Mouse (Mus musculus) layer of hippocampus, postnatal 36 days (tissue): ENCODE data around the gene Foxm1. TPM values are rescaled to one million over a fixed set of nuclear protein-coding genes. Genes with fewer than 3 reads are reported as not detected.
A peak's percentile ranks its signal among the peaks of the same experiment; 100 is the strongest.

Experiments
- DNase-seq, 2 experiments: peaks; one replicate each; pipeline ENCODE4 v3.0.0; 2022
- total RNA-seq, 2 experiments: library from RNA; stranded (reverse); gene quantifications; 2 replicates each; pipeline ENCODE4 v1.2.3; 2021

Gene Foxm1
- total RNA-seq = 1 to 10 TPM; 1.6 to 2.2 TPM

DNA sequence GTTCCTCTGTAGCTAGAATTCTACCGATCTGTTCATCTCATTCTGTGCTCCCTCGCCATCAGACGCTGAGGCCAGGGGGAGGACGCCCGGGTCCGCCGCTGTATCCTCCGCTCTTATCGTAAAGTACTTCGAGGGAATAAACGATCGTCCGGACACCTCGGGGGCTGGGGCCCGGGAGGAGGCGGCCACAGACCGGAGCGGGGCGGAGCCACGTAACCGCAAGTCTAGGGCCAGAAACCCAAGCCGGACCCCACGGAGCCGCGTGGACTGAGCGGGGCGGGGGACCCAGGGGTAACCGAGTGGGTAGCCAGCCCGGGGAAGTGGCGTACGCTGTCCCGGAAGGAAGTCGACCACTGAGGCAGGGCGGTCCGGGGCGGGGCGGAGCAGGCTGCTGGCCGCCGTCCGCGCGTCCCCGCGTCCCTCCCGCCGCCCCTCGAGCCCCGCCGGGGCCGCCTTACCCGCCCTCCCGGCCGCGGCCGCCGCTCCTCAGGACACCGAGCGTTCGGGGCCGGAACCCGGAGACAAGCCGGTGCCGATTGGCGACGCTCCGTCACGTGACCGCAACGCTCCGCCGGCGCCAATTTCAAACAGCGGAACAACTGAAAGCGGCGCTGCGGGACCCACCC, at the start of gene Foxm1, which contains the start of gene Rhno1:
Gene Foxm1 (plus strand): TSS at position 587 of the 626 bp plus-strand sequence.
Gene Rhno1 (minus strand): TSS at position 531 of the 626 bp plus-strand sequence.
- DNase-seq = peak; percentile 76 to 80

DNA sequence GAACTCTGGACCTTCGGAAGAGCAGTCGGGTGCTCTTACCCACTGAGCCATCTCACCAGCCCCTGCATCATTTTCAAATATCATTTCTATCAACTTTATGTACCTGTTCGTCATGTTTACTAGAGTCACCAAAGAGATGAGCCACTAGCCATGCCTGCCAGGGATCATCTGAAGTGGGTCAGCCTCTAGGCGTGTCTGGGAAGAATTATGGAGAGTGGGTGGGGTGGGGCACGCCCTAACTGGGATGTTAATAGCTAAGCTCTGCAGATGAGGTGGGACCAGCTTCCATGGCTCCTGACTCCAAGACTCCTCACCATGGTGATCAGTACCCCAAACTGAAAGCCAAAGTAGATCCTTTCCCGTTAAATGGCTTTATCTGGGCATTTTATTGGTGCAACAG, 48.0 kb upstream of the Foxm1 start:
- DNase-seq = no peak

DNA sequence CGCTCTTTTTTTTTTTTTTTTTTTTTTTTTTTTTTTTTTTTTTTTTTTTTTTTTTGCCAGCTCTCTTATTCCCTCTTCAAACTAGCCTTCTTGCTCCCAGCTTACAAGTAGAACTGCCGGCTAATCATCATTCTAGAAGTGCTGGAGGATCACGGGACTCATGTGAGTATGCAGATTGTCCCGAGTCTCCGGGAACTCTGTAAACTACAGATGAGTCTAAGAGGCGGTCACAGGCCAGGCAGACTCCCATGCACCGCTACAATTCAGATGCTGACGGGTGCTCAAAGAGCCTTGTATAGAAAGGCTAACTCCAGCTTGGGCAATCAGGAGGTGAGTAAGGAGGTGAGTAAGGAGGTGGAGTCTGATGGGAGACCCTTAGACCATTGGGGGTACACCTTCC, 47.2 kb upstream of the Foxm1 start:
- no peak for DNase-seq

DNA sequence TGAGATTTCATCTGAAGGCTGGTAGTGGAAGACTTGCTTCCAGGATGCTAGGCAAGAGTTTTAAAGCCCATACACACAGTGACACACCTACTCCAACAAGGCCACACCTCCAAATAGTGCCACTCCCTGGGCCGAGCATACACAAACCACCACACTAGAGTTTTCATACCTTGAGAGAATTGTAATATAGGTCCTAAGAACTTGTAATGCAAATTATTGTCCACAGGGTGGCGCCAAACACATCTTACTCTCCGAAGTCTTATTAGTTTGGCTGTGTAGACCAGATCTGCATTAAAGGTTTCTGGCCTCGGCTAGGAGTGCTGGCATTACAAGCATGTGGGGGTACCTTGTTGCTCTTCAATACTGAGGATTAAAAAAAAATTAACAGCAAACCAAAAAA, 44.5 kb upstream of the Foxm1 start:
- peak in 1 of 2 experiments; percentile 26 for DNase-seq

DNA sequence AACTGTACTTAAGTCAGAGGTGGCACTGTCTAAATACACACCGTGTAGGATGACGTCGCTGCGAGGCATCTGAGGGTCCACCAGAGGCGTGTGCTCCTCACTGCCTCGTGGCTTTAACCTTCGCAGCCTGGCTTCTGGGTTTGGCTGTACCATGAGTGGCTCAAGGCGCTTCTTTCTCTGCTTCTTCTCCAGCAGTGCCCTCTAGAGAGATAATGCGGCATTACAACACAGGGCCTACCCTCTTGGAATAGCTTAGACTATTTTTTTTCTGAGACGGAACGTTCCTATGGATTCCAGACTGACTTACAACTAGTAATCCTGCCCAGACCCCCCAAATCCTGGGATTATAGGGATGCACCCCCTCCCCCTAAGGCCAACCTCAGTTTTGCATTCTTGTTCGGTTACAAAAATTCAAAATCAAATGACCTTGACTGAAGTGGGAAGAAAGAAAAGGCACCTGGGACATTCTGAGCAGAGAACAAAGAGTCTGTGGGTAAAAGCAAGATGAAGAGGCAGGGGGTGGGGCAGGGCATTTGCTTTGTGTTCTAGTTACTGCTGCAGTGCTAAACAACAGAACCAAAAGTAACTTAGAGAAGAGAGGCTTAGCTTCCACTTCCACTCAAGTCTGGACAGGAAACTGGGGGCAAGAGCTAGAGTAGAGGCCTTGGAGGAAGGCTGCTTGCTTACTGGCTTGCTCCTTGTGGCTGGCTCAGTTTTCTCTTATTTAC, 28.2 kb upstream of the Foxm1 start:
- peak; percentile 56 to 59 for DNase-seq

DNA sequence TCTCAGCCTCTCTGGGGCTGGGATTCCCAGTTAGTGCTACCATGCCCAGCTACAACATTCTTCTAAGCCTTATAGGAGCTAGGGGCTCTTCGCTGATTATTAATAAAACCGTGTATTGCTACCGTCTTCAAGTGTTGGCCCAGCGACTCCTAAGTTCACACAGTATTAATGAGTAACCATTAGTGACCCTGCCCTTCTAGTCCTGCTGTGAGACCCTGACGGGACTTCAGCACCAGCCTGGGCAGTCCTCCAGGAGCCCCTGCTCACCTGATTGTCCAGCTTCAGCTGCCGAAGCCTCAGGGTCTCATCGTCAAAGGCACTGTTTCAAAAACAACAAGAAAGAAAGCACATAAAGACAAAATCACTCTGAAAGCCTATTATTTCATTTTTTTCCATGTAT, 25.3 kb upstream of the Foxm1 start:
- DNase-seq = no peak

DNA sequence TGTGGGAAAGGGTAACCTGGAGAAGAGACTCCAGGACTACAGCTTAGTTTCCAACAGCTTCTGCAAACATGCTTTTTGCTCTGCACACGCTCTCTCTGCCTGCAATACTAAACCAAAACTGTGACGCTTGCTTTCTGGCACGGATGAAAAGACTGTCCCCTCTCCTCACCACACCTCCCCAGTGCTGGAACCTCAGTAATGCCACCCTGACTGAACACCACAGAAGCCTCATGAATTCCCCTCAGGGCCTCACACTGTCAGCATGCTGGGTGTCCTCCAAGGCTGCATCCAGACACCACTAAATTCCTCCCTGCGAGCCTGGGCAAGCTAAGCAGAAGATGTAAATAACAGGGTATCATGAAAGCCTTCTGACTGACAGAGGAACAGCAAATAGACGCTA, 23.9 kb upstream of the Foxm1 start:
- no peak for DNase-seq

DNA sequence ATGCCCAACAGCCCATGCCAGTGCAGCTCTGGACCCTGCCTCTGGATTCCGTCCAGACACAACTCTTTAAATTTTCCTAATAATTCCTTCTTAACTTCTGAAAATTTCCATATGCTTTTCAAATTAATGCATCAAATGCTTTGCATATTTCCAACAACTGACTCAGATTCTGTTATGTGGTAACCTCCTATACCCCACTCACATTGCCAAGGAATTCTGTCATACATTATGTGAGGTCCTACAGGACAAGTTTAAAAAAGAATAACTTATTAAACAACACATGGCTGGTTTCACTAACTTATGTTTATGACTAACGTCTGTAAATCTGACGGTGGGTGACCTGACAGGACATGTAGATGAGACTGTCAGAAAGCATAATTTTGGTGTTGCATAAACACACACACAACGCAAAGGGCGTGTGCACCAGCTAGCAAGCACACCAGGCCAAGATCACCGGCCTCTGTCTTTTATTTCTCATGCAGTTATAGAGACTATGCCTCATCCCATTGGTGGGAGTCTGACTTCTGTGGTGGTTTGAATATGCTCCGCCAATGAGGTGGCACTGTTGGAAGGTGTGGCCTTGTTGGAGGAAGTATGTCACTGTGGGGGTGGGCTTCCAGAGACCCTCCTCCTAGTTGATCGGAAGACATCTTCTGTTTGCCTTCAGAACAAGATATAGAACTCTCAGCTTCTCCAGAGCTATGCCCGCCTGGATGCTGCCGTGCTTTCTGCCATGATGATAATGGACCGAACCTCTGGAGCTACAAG, 20.6 kb upstream of the Foxm1 start:
- no peak for DNase-seq

DNA sequence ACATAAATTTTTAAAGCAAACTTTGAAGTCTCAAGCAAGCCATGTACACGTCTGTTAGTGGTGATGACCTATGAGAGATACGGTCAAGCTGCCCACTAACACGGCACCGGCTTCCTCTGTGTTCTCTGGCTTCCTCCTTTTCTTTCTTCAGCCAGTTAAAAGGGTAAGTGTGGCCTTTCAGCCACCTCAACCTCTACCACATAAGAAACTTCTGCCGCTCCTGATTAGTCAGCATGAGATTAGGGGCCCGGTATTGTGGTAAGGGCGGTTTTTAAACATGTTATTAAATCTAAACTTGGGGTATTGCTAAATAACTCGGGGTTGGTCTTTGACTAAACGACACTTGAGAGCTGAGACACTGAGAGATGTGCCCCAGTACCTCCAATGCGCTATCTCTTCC, 17.1 kb upstream of the Foxm1 start:
- DNase-seq = no peak

DNA sequence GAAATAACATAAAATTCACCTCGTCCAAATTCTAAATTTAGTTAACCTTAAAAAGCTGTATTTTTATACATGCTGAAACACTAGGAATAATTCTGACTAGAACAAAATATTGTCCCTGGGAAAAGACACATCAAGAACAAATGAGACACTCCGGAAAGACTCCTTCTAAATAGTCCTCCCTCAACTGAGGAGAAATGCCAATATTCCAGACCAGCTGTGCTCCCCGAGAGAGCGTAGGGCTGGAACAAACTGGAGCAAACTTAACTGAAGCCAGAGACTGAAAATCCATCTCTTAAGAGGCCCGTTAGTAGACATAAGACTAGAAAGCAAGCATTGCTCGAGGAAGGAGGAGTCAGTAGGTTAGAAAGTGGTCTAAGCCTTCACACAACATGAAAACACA, 16.0 kb upstream of the Foxm1 start:
- no peak for DNase-seq

DNA sequence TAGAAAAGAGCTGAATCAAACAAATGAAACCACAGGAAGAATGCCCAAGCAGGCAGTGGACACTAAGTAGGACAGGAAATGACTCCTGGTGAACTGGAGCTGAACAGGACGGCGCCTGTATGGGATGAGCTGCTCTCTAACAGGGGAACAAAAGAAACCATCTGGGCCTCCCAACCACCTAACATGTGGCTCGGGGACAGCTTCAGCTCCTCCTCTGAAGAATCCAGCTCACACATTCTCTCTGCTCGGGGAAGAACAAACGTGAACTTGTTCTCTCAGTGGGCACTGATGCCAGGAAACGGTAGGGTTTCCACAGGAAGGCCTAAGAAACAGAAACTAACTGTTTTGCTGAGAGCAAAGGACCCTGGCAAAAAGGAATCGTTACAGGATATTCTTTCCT, 13.1 kb upstream of the Foxm1 start:
- peak in 1 of 2 experiments; percentile 29 for DNase-seq

DNA sequence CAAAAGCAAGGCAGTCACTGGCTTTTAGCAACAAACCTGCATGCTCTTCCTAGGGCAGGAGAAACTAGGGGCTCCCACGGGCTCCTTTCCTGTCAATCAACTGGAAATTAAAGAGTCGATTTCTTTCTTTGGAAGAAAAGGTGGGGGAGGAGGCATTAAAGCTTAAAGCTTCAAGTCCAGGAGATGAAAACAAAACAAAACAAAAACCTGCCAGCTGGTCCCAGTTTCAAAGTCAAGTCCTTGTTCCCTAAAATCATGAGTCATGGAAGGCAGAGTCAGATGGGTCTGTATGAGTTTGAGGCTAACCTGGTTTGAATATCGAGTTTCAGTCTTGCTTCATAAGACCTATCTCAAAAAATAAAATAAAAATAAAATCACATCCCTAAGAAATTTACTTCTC, 8.6 kb upstream of the Foxm1 start:
- no peak for DNase-seq

DNA sequence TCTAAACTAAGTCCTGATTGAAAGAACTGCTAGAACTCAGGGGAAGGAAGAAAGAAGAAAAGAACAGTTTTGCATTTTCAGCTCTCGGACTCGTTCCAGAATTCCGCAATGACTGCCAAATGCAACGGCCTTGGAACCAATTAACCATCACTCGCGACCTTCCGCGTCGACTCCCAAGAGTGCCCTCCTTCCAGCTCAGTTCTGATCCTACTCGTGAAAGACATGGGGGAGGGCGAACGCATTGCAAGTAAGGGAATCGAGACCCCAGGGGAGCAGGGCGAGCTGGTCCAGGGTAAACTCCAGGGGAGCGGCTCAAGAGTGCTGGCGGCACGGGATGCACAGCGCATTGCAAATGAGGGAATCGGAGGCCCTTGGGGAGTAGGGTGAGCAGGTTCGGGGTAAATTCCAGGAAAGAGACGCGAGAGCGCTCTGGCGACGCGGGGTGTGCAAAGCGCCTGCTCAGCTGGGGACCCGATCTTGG, 7.5 kb upstream of the Foxm1 start:
- peak; percentile 57 to 66 for DNase-seq

DNA sequence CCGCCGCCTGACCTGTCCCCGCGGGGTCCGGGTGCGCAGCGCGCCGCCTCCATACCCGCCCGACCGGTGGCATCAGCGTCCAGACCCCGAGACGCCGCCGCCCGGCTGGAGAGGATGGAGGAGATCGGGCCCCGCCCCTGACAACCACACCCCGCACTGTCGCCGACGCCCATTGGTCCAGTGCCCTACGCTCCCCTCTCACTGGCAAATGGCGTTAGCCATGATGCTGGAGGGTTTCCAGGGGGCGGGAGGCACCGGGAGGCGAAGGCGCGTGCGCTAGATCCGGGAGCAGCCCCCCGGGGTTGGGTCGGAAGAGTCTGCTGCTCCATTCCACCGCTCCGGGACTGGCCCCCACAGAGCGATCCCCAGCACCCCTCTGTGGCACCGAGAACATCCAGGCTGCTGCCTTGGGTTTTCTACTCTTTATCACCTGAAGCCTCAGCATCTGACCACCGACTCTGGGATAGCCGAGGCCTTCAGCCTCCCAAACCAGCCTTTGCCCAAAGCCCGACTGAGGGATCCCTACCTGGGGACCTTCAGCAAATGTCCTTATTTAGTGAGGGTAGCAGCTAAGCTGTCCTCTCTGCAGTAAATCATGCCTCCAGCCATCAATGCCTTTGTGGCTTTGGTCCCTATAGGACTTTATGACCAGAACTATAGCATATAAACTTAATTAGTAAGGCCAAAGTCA, 6.9 kb upstream of the Foxm1 start, which contains the start of gene Tulp3:
Gene Tulp3 (minus strand): TSS at position 126 of the 691 bp plus-strand sequence.
- peak; percentile 97 for DNase-seq

DNA sequence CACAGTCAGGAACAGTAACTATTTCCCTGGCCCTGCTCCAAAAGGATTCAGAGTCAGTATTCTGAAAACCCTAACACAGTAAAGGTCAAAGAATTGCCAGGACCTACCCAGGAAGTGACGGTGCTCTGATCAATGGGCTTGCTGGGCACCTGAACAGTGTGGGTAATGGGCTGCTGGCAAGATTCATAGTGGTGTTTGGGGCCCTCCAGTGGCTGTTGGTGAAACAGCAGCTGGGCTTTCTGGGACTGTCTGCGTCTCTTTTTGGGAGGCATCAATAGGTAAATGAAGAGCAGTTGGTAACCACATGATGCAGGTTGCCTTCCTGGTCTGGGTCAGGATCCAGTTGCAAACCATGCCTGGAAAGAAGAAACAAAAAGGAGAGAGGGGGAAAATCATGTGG, 3.8 kb upstream of the Foxm1 start:
- peak; percentile 69 to 77 for DNase-seq

DNA sequence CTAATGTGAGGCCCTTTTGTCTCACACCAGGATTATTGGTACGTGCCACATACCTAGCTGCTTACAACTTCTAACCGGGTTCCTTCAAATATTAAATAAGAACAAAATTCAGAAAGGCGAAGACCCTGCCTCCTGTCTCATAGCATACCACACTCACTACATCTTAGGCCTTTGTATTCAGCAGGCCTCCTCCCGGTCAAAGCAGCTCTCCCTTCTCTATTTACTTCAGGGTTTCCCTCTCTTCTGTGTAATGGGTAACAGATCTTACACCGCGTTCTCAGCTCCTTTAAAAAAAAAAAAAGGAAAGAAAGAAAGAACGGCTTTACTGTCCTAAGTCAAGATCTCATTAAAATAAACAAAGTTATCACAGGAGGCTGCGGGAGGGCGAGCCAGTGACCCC, 866 bp upstream of the Foxm1 start:
- no peak for DNase-seq

DNA sequence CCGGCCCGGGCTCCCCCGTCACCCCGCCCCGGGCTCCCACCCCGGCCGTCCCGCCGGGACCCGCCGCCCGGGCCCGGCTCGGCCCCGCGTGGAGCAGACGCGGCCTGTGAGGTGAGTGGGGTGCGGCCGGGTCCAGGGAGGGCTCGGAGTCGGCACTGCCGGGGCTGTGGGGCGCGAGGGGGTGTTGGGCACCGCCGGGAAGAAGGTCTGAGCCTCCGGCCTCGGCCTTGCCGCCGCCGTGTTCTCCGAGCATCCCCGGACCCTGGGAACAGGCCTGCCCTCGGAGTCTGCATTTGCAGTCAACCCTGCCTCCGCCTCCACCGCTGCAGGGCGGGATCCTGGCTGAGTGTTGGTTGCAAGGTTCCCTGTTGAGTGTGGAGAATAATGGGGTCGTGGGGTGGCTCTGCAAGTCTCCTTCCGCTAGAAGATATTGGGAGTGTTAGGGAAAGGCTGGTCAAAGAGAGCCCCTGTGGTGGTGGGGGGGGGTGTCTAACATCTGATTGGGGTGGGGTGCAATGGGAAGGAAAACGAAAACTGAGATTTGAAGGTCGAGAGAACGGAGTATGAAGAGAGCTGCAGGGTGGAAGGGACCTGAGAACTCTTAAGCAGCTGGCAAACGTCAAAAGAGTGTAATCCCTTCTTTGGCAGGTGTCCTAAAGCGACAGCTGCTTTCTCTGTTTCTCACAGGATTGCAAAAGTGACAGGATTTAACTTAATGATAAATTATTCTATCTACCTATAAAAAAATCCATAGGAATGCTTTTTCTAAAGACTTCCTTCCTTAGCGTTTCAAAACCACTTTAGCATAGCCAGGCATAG, 449 bp downstream of the Foxm1 start:
- DNase-seq = no peak

DNA sequence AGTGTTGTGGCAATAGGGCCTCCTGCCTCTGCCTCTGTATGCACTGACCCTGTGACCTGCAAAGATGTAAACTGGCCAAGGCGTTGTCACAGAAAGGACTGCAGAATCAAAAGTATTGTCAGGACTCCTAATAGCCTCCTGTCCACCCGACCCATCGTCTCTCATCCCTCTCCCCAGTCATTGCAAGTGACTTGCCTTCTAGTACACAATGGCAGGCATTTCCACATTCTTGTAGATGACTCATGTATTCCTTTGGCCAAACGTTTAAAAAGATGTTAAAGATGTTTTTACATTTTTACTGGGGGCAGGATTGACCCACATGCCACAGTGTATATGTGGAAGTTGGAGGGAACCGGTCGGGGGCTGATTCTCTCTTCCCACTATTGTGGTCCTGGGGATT, 2.0 kb downstream of the Foxm1 start:
- no peak for DNase-seq

DNA sequence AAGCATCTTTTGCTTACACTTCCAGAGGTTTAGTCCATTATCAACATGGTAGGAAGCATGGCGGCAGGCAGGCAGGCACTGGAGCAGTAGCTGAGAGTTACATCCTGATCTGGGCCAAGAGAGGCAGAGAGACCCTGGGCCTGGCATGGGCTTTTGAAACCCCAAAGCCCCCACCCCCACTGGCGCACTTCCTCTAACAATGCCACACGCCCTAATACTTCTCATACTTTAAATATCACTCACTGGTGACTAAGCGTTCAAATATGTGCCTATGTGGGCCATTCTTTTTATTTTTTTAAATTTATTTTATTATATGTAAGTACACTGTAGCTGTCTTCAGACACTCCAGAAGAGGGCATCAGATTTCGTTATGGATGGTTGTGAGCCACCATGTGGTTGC, 3.7 kb downstream of the Foxm1 start:
- no peak for DNase-seq

DNA sequence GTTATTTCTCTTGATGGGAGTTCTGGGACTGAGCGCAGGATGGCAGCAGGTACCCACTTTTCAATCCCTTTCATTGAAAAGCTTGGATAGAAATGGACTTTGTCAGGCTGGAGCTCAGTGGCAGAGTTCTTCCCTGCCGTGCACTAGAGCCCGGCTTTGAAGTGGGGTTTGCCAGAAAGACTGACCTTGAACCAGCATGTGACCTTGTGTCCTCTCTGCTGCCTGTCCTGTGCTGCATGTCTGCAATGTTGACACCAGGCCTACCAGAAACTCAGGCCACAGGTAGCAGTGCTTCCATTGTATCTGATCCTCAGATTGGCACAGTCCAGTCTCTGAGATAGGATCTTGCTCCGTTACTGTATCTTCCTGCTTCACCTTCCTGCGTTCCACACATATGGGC, 7.3 kb downstream of the Foxm1 start:
- DNase-seq = no peak

DNA sequence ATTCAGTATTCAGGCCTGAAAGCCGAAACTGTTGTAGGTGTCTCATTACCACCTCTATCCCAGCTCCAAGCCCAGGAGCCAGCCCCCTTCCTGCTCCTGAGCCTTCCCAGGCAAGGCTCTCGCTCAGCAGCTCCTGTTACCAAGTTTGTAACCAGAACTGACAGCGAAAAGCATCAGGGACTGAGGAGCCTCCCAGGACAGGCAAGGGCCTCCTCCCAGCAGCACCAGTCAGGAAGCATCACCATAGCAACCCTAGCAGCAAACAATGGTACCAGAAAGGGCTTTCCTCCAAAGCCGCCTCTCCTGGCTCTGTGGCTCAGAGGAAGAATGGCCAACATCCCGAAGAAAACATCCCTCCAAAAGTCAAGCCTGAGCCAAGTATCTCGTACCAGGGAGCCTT, 12.4 kb downstream of the Foxm1 start, which contains the start of the genes Tex52 and Gm44596:
Gene Tex52 (plus strand): TSS at position 265 of the 400 bp plus-strand sequence.
Gene Gm44596 (plus strand): TSS at position 312 of the 400 bp plus-strand sequence.
- peak; percentile 55 to 65 for DNase-seq
